Mouse (Mus musculus): Measurements from ENCODE around the gene Gm21970. TPM values are rescaled to one million over a fixed set of nuclear protein-coding genes. Genes with fewer than 3 reads are reported as not detected.
A peak's percentile ranks its signal among the peaks of the same experiment; 100 is the strongest.

Gene Gm21970
- polyA plus RNA-seq, 1 experiment from 2014 or later: not detected

DNA sequence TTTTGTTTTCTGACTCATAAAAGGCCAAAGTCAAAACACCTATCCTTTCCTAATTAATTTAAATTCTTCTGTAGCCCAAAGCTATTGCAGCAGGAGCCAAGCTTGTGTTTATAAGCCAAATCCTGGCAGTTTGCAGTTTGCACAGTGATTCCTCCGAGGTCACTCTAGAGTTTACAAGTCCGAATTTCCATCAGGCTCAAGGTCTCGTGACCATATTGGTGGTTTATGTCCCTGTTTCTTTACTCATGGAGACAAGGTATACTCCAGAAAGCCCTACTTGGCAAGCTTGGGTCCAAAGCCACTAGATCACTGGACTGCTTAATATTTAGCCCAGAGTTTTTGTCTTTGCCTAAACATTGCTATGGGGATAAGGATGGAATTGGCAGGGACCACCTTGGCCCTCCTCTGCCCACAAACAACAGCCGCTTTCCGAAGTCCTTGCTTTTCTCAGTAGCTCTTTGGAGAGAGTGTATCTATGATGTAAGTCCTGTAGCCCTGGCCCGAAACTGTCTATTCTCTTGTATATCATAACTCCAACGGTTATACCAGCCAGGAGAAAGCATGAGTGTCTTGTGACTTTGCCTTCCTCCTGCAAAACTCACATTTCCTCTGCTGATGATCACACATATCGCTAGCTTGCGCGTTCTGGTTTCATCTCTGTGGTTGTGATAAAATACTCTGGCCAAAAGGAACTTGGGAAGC lies 5.0 kb upstream of the Gm21970 start:
- H3K4me3 ChIP-seq (ENCODE audit: low read depth, low read length): no peak overlapping the region
- H3K9me3 ChIP-seq (ENCODE audit: control insufficient read depth, low read length): no peaks in the 10 kb centered on the region; the same call in 1 of the 2 replicates
- no peak overlapping the region for H3K27ac ChIP-seq (ENCODE audit: low read depth, low read length)
- ATAC-seq (replicated peaks; ENCODE audit: low FRiP score): no peak
- H3K36me3 ChIP-seq (ENCODE audit: control insufficient read depth, insufficient read depth, low read length): peaks cover 50% of the 10 kb centered on the region
- H3K4me1 ChIP-seq (replicated peaks; ENCODE audit: control insufficient read depth, insufficient read depth, low read length): peaks cover 5% of the 10 kb centered on the region; the same call in 1 of the 2 replicates
- 88% methylated on average over 10 of the region's 10 CpGs for WGBS
- no peak overlapping the region for H3K4me2 ChIP-seq
- H3K27me3 ChIP-seq (replicated peaks; ENCODE audit: control insufficient read depth, insufficient read depth, low read length): no peaks in the 10 kb centered on the region
- no peak for DNase-seq (ENCODE audit: low spot score)
- H3K9ac ChIP-seq (ENCODE audit: low read depth, low read length): no peak overlapping the region

DNA sequence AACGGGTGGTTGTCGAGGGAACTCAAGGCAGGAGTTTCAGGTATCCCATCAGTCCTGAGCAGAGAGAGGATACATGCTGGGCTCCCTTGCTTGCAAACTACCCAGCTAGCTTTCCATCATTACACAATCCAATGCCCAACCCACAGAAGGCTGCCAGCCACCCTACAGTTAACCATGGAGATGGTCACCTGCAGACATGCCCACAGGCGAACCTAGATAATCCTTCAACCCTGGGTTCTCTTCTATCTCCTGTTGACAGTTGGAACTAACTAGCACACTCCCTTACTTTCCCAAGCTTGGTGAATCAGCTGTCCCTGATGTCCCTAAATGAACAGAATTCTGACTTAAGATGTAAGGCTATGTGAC lies 4.4 kb upstream of the Gm21970 start:
- Histone ChIP-seq H3K4me2 (no peak overlapping the region), H3K36me3 (ENCODE audit: control insufficient read depth, insufficient read depth, low read length) (peaks cover 48% of the 10 kb centered on the region), H3K27ac (ENCODE audit: low read depth, low read length) (no peak overlapping the region), H3K9me3 (ENCODE audit: control insufficient read depth, low read length) (no peaks in the 10 kb centered on the region; the same call in 1 of the 2 replicates), H3K9ac (ENCODE audit: low read depth, low read length) (no peak overlapping the region), H3K4me1 (replicated peaks; ENCODE audit: control insufficient read depth, insufficient read depth, low read length) (peaks cover 5% of the 10 kb centered on the region; the same call in 1 of the 2 replicates), H3K27me3 (replicated peaks; ENCODE audit: control insufficient read depth, insufficient read depth, low read length) (no peaks in the 10 kb centered on the region), H3K4me3 (ENCODE audit: low read depth, low read length) (no peak overlapping the region)
- no peak for DNase-seq (ENCODE audit: low spot score)
- ATAC-seq (replicated peaks; ENCODE audit: low FRiP score): no peak
- WGBS: 75% methylated on average over 3 of the region's 3 CpGs

DNA sequence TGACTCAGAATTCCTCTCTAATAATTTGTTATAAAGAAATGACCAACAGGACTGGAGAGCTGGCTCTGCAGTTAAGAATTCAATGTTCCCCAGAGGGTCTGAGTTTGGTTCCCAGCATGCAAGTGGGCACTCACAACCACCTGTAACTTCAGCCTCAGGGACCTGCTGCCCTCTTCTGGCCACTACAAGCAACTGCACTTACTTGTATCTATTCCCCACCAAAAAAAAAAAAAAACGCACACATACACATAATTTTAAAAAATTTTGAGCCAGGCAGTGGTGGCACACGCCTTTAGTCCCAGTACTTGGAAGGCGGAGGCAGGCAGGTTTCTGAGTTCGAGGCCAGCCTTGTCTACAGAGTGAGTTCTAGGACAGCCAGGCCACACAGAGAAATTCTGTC lies 1.4 kb upstream of the Gm21970 start:
- no peak for DNase-seq (ENCODE audit: low spot score)
- no peaks in the 10 kb centered on the region; the same call in 1 of the 2 replicates for H3K9me3 ChIP-seq (ENCODE audit: control insufficient read depth, low read length)
- no peaks in the 10 kb centered on the region for H3K4me1 ChIP-seq (replicated peaks; ENCODE audit: control insufficient read depth, insufficient read depth, low read length)
- peaks cover 55% of the 10 kb centered on the region for H3K36me3 ChIP-seq (ENCODE audit: control insufficient read depth, insufficient read depth, low read length)
- H3K27ac ChIP-seq (ENCODE audit: low read depth, low read length): no peak overlapping the region
- H3K4me2 ChIP-seq: no peak overlapping the region
- 90% methylated on average over 4 of the region's 4 CpGs for WGBS
- no peaks in the 10 kb centered on the region for H3K27me3 ChIP-seq (replicated peaks; ENCODE audit: control insufficient read depth, insufficient read depth, low read length)
- no peak for ATAC-seq (replicated peaks; ENCODE audit: low FRiP score)
- no peak overlapping the region for H3K4me3 ChIP-seq (ENCODE audit: low read depth, low read length)
- H3K9ac ChIP-seq (ENCODE audit: low read depth, low read length): no peak overlapping the region

DNA sequence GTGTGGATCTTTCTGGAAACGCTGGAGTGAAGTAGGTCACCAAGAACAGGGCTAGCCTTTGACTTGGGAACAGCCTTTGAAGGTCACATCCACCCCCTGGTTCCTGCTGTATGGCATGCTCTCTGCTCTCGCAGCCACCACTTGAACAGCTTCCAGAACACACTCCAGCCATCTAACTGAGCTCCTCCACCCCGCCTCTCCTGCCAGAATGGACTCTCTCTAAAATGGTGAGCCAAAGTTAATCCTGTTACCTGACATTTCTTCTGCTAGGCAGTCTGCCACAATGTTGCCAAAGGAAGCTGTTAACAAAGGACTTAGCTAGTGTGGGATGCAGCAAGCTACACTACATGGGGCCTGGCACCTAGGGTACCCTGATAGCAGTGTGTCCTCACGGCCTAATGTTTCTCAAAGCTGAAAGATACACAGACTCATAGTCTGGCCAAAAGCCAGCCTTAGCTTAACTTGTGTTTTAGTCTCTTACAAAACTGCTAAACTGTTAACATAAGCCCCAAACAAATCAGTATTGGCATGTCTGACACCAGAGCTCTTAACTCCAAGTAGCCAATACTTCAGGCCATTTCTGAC lies 3.4 kb downstream of the Gm21970 start:
- Histone ChIP-seq H3K4me3 (ENCODE audit: low read depth, low read length) (no peak overlapping the region), H3K27ac (ENCODE audit: low read depth, low read length) (no peak overlapping the region), H3K9me3 (ENCODE audit: control insufficient read depth, low read length) (no peaks in the 10 kb centered on the region), H3K36me3 (ENCODE audit: control insufficient read depth, insufficient read depth, low read length) (peaks cover 28% of the 10 kb centered on the region), H3K27me3 (replicated peaks; ENCODE audit: control insufficient read depth, insufficient read depth, low read length) (no peaks in the 10 kb centered on the region), H3K4me1 (replicated peaks; ENCODE audit: control insufficient read depth, insufficient read depth, low read length) (peaks cover 24% of the 10 kb centered on the region), H3K9ac (ENCODE audit: low read depth, low read length) (no peak overlapping the region), H3K4me2 (no peak overlapping the region)
- ATAC-seq (replicated peaks; ENCODE audit: low FRiP score): no peak
- DNase-seq (ENCODE audit: low spot score): no peak
- WGBS: 79% methylated on average over 4 of the region's 4 CpGs

DNA sequence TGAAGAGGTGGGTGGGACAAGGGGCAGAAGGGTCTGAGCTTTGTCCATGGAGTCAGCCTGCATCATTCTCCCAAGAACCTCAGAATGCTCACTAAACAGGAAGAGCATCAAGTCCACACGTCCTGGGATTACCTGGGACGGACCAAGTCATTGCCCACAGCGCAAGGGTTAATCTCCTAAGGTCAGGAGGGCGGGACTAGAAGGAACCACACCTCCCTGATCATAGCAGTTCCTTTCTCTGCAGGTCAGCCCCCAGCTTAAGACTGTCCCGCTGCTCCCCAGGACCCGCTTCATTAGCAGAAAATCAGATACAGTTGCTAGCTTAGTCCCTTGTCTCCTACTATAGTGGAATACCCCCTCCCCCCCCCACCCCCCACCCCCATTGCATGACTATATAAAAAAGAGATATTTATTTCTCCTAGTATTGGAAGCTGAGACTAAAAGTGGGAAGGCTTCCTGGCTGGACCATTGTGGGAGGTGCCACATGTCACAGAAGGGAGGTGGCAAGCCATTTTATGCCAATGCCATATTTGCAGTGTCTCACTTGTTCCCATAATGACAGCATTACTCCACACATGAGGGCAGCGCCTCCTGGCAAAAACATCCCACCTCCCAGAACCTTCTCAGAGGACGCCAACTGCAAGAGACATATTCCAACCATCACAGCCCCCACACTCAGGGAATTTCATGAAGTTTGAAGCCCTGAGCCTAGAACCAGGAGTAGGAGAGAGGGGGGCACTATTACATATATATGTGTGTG lies 4.3 kb downstream of the Gm21970 start:
- Histone ChIP-seq H3K27ac (ENCODE audit: low read depth, low read length) (peak overlapping the region; percentile 79), H3K9me3 (ENCODE audit: control insufficient read depth, low read length) (no peaks in the 10 kb centered on the region), H3K4me3 (ENCODE audit: low read depth, low read length) (no peak overlapping the region), H3K4me2 (no peak overlapping the region), H3K27me3 (replicated peaks; ENCODE audit: control insufficient read depth, insufficient read depth, low read length) (no peaks in the 10 kb centered on the region), H3K4me1 (replicated peaks; ENCODE audit: control insufficient read depth, insufficient read depth, low read length) (peaks cover 24% of the 10 kb centered on the region), H3K9ac (ENCODE audit: low read depth, low read length) (no peak overlapping the region), H3K36me3 (ENCODE audit: control insufficient read depth, insufficient read depth, low read length) (peaks cover 30% of the 10 kb centered on the region)
- 57% methylated on average over 8 of the region's 8 CpGs for WGBS
- ATAC-seq (replicated peaks; ENCODE audit: low FRiP score) (peak; percentile 42; the same call in 1 of the 2 replicates), DNase-seq (ENCODE audit: low spot score) (no peak)

DNA sequence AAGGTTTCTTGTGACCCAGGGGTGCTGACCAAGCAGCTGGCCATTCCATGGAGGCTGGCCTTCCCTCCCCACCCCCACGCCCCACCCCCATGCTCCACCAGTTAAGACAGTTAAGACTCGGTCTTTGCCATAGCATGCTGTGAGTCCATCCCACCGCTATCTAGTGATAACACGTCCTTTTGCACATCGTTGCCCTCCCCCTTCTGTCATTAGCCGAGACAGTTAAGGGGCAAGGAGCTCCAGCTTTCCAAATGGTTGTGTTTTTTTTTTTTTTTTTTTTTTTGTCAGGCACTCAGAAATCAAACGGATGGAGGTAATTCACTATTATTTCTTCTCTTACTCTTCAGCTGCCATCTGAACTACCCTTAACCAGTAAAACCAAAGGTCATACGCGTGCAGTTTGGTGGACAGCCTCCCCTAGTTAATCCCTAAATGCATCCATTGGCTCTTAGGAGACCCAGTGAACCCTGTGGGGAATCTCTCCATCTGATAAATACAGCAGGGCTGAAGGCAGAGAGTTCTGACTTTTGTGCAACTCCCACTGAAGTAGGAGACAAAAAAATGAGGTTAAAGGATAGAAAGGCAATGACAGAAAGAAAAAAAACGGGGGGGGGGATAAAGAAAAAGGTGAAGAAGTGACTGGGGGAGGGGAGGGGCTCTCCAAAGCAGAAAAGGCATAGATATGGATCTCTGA lies 5.5 kb downstream of the Gm21970 start:
- H3K27me3 ChIP-seq (replicated peaks; ENCODE audit: control insufficient read depth, insufficient read depth, low read length): no peaks in the 10 kb centered on the region
- no peak overlapping the region for H3K4me3 ChIP-seq (ENCODE audit: low read depth, low read length)
- 42% methylated on average over 10 of the region's 10 CpGs for WGBS
- peaks cover 27% of the 10 kb centered on the region for H3K4me1 ChIP-seq (replicated peaks; ENCODE audit: control insufficient read depth, insufficient read depth, low read length)
- no peak for DNase-seq (ENCODE audit: low spot score)
- H3K9ac ChIP-seq (ENCODE audit: low read depth, low read length): 0 out of 2 replicates have a peak overlapping the region, but pooled peaks have one; percentile 6
- H3K9me3 ChIP-seq (ENCODE audit: control insufficient read depth, low read length): no peaks in the 10 kb centered on the region
- peaks cover 30% of the 10 kb centered on the region for H3K36me3 ChIP-seq (ENCODE audit: control insufficient read depth, insufficient read depth, low read length)
- peak overlapping the region; percentile 33 for H3K4me2 ChIP-seq
- peak; percentile 87 for ATAC-seq (replicated peaks; ENCODE audit: low FRiP score)
- H3K27ac ChIP-seq (ENCODE audit: low read depth, low read length): peak overlapping the region; percentile 79

DNA sequence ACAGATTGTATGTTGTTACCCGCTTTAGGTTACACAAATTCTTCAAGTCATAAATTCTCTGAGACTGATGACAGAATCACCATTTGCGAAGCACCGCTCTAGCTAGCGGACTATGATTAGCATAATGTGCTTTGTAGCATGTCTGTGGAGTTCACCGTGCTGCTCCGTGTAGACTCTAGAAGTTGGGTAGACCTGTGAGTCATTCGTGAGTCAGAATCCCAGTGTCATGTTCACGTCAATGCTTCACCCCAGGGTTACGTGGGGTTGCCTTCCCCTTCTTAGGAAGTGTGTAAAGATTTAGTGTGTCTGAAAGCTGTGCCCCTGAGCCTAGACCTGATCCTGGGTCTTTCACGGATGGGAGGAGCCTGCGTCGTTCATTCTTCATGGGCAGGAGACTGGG lies 6.5 kb downstream of the Gm21970 start:
- H3K27me3 ChIP-seq (replicated peaks; ENCODE audit: control insufficient read depth, insufficient read depth, low read length): no peaks in the 10 kb centered on the region
- no peak overlapping the region for H3K4me3 ChIP-seq (ENCODE audit: low read depth, low read length)
- H3K36me3 ChIP-seq (ENCODE audit: control insufficient read depth, insufficient read depth, low read length): peaks cover 21% of the 10 kb centered on the region
- H3K4me1 ChIP-seq (replicated peaks; ENCODE audit: control insufficient read depth, insufficient read depth, low read length): peaks cover 27% of the 10 kb centered on the region
- peak overlapping the region; percentile 28; the same call in 1 of the 2 replicates for H3K27ac ChIP-seq (ENCODE audit: low read depth, low read length)
- ATAC-seq (replicated peaks; ENCODE audit: low FRiP score) (no peak), DNase-seq (ENCODE audit: low spot score) (no peak)
- H3K9me3 ChIP-seq (ENCODE audit: control insufficient read depth, low read length): no peaks in the 10 kb centered on the region
- H3K9ac ChIP-seq (ENCODE audit: low read depth, low read length): no peak overlapping the region
- 86% methylated on average over 12 of the region's 12 CpGs for WGBS
- H3K4me2 ChIP-seq: no peak overlapping the region

DNA sequence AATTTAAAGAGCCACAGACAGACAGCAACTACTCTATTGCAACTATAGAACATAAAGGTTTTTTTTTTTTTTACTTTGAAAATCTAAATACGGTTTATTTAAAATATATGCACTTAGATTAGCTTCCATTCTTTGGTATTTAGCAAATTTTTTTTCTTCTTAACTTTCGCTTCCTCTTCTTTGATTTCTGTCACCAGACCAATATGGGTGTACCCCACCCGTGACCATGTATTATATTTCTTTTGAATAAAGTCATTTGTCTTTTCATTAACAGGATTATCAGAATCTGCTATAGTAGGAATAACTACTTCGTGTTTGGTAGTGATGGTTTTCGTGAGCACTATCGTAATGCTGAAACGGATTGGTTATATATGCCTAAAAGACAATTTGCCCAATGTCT lies 7.4 kb downstream of the Gm21970 start:
- H3K9ac ChIP-seq (ENCODE audit: low read depth, low read length): no peak overlapping the region
- ATAC-seq (replicated peaks; ENCODE audit: low FRiP score): no peak
- H3K9me3 ChIP-seq (ENCODE audit: control insufficient read depth, low read length): no peaks in the 10 kb centered on the region
- H3K27me3 ChIP-seq (replicated peaks; ENCODE audit: control insufficient read depth, insufficient read depth, low read length): no peaks in the 10 kb centered on the region
- no peak for DNase-seq (ENCODE audit: low spot score)
- H3K27ac ChIP-seq (ENCODE audit: low read depth, low read length): no peak overlapping the region
- H3K4me1 ChIP-seq (replicated peaks; ENCODE audit: control insufficient read depth, insufficient read depth, low read length): peaks cover 27% of the 10 kb centered on the region
- 91% methylated on average over 7 of the region's 7 CpGs for whole genome bisulfite sequencing
- no peak overlapping the region for H3K4me2 ChIP-seq
- H3K36me3 ChIP-seq (ENCODE audit: control insufficient read depth, insufficient read depth, low read length): peaks cover 20% of the 10 kb centered on the region
- no peak overlapping the region for H3K4me3 ChIP-seq (ENCODE audit: low read depth, low read length)

All from liver, embryonic 11.5 days (tissue).